Mouse (Mus musculus) midbrain, embryonic 11.5 days (tissue): Measurements from ENCODE around the gene Trpc3. TPM values are rescaled to one million over a fixed set of nuclear protein-coding genes. Genes with fewer than 3 reads are reported as not detected.

Experiments
- ATAC-seq: fragments of 200-750 bp; cut with Nextera tagmentation; 2 replicates; pipeline ENCODE4 v1.8.0; 2017; ENCODE audit warnings: moderate TSS enrichment, moderate library complexity; ENCODE audit not compliant: low FRiP score
- DNase-seq: peaks from one replicate; pipeline ENCODE4 v3.0.0; 2015; ENCODE audit warnings: low spot score; ENCODE audit errors: missing footprints
- H3K27ac ChIP-seq: fragments of 300-500 bp; sonication (generic); 2 replicates; pipeline ENCODE4 v1.5.1; 2014; ENCODE audit warnings: low read depth, low read length
- H3K27me3 ChIP-seq: fragments of 300-500 bp; sonication (generic); 2 replicates; pipeline ENCODE4 v1.6.1; 2014; ENCODE audit warnings: mild to moderate bottlenecking, low read length, moderate library complexity, mixed read lengths; ENCODE audit not compliant: control insufficient read depth, insufficient read depth
- H3K36me3 ChIP-seq: fragments of 300-500 bp; sonication (generic); 2 replicates; pipeline ENCODE4 v1.6.1; 2014; ENCODE audit warnings: mild to moderate bottlenecking, low read length, moderate library complexity, mixed read lengths; ENCODE audit not compliant: control insufficient read depth, insufficient read depth
- H3K4me1 ChIP-seq: fragments of 300-500 bp; sonication (generic); 2 replicates; pipeline ENCODE4 v1.6.1; 2014; ENCODE audit warnings: low read length; ENCODE audit not compliant: control insufficient read depth, insufficient read depth
- H3K4me2 ChIP-seq: fragments of 300-500 bp; sonication (generic); 2 replicates; pipeline ENCODE4 v1.6.1; 2014; ENCODE audit warnings: mild to moderate bottlenecking, moderate library complexity
- H3K4me3 ChIP-seq: fragments of 300-500 bp; sonication (generic); 2 replicates; pipeline ENCODE4 v1.5.1; 2014; ENCODE audit warnings: low read depth, low read length
- H3K9ac ChIP-seq: fragments of 300-500 bp; sonication (generic); 2 replicates; pipeline ENCODE4 v1.6.1; 2014; ENCODE audit warnings: low read length
- H3K9me3 ChIP-seq: fragments of 300-500 bp; sonication (generic); 2 replicates; pipeline ENCODE4 v1.6.1; 2016; ENCODE audit warnings: low read length; ENCODE audit not compliant: control insufficient read depth
- WGBS: fragments of 180-500 bp; shearing (Covaris S2); extraction: QIAGEN DNeasy Blood & Tissue Kit; methylation state at CpG from one replicate; pipeline ENCODE4 v1.1.7; 2014; 5-methylcytosine and 5-hydroxymethylcytosine counted together
- polyA plus RNA-seq: library from polyadenylated mRNA; unstranded; fragments of >200 nt; fragmentation: Nextera tagmentation; extraction: Ambion mirVana; gene quantifications from 2 replicates; pipeline ENCODE4 v1.2.1, GENCODE M21; 2014

Gene Trpc3
- 4.3 and 4.5 TPM in 2 replicates for polyA plus RNA-seq

- no peak within 1 kb of the TSS for H3K27ac ChIP-seq
- H3K4me1 ChIP-seq = 0 out of 2 replicates have a peak, but pooled peaks cover 2% of the 10 kb centered on the region
- DNase-seq (peak; percentile 96), ATAC-seq (peak; percentile 94)
- H3K9ac ChIP-seq = peak within 1 kb of the TSS; percentile 73
- no peaks in the 10 kb centered on the region for H3K9me3 ChIP-seq
- H3K4me2 ChIP-seq = peak within 1 kb of the TSS; percentile 66
- H3K36me3 ChIP-seq = no peaks in the 10 kb centered on the region
- peak within 1 kb of the TSS; percentile 54 for H3K4me3 ChIP-seq
- peaks cover 11% of the 10 kb centered on the region; the same call in 1 of the 2 replicates for H3K27me3 ChIP-seq
- WGBS = under 1% methylated on average over 76 of the region's 91 CpGs
Measured at GRCm38 (mm10) chr3:36689392-36690291, at the start of gene Trpc3. Trpc3 (minus strand) TSS chr3:36690167.

GRCm38 (mm10) chr3:36738071-36738470 lies 48.1 kb upstream of the Trpc3 start:
- no peaks in the 10 kb centered on the region for H3K36me3 ChIP-seq
- WGBS = 79% methylated on average over 4 of the region's 4 CpGs
- ATAC-seq (no peak), DNase-seq (no peak)
- H3K4me2 ChIP-seq = no peak overlapping the region
- no peaks in the 10 kb centered on the region for H3K4me1 ChIP-seq
- H3K9me3 ChIP-seq = no peaks in the 10 kb centered on the region
- H3K27me3 ChIP-seq = no peaks in the 10 kb centered on the region
- H3K9ac ChIP-seq = no peak overlapping the region
- H3K27ac ChIP-seq = no peak overlapping the region
- H3K4me3 ChIP-seq = no peak overlapping the region

- 90% methylated on average over 4 of the region's 4 CpGs for WGBS
- no peak overlapping the region for H3K27ac ChIP-seq
- no peak for DNase-seq
- H3K4me2 ChIP-seq = no peak overlapping the region
- H3K9ac ChIP-seq = no peak overlapping the region
- no peaks in the 10 kb centered on the region for H3K27me3 ChIP-seq
- no peaks in the 10 kb centered on the region for H3K9me3 ChIP-seq
- H3K4me3 ChIP-seq = no peak overlapping the region
- H3K4me1 ChIP-seq = no peaks in the 10 kb centered on the region
- no peak for ATAC-seq
- H3K36me3 ChIP-seq = no peaks in the 10 kb centered on the region
Measured at GRCm38 (mm10) chr3:36733075-36733474, 43.1 kb upstream of the Trpc3 start.

GRCm38 (mm10) chr3:36726545-36726944 lies 36.6 kb upstream of the Trpc3 start:
- no peaks in the 10 kb centered on the region for H3K9me3 ChIP-seq
- no peaks in the 10 kb centered on the region for H3K27me3 ChIP-seq
- no peak overlapping the region for H3K4me3 ChIP-seq
- no peak overlapping the region for H3K9ac ChIP-seq
- DNase-seq (no peak), ATAC-seq (no peak)
- no peak overlapping the region for H3K4me2 ChIP-seq
- no peaks in the 10 kb centered on the region for H3K4me1 ChIP-seq
- no peak overlapping the region for H3K27ac ChIP-seq
- H3K36me3 ChIP-seq = no peaks in the 10 kb centered on the region
- 88% methylated on average over 8 of the region's 8 CpGs for WGBS

GRCm38 (mm10) chr3:36721850-36722249 lies 31.9 kb upstream of the Trpc3 start:
- H3K4me1 ChIP-seq = no peaks in the 10 kb centered on the region

GRCm38 (mm10) chr3:36709521-36709920 lies 19.6 kb upstream of the Trpc3 start:
- WGBS = 86% methylated on average over 3 of the region's 3 CpGs
- no peak overlapping the region for H3K4me3 ChIP-seq
- H3K9ac ChIP-seq = no peak overlapping the region
- DNase-seq (no peak), ATAC-seq (no peak)
- H3K27me3 ChIP-seq = no peaks in the 10 kb centered on the region
- no peaks in the 10 kb centered on the region for H3K4me1 ChIP-seq
- H3K9me3 ChIP-seq = no peaks in the 10 kb centered on the region
- H3K27ac ChIP-seq = no peak overlapping the region
- H3K4me2 ChIP-seq = no peak overlapping the region
- no peaks in the 10 kb centered on the region for H3K36me3 ChIP-seq

More at GRCm38 (mm10) chr3:36721850-36722249, 31.9 kb upstream of the Trpc3 start:
- no peaks in the 10 kb centered on the region for H3K36me3 ChIP-seq
- no peaks in the 10 kb centered on the region for H3K9me3 ChIP-seq
- 89% methylated on average over 3 of the region's 3 CpGs for WGBS
- H3K27ac ChIP-seq = no peak overlapping the region
- H3K27me3 ChIP-seq = no peaks in the 10 kb centered on the region
- no peak overlapping the region for H3K4me2 ChIP-seq
- no peak overlapping the region for H3K4me3 ChIP-seq
- ATAC-seq (no peak), DNase-seq (no peak)
- no peak overlapping the region for H3K9ac ChIP-seq

- Histone ChIP-seq H3K27me3 (peaks cover 11% of the 10 kb centered on the region; the same call in 1 of the 2 replicates), H3K36me3 (no peaks in the 10 kb centered on the region), H3K27ac (no peak overlapping the region), H3K4me3 (peak overlapping the region; percentile 54), H3K9ac (peak overlapping the region; percentile 73), H3K4me1 (0 out of 2 replicates have a peak, but pooled peaks cover 2% of the 10 kb centered on the region), H3K9me3 (no peaks in the 10 kb centered on the region), H3K4me2 (peak overlapping the region; percentile 66)
- peak; percentile 94 for DNase-seq
- no peak for ATAC-seq
- WGBS = 7% methylated on average over 7 of the region's 7 CpGs
Measured at GRCm38 (mm10) chr3:36690292-36690650, 304 bp upstream of the Trpc3 start.

GRCm38 (mm10) chr3:36688874-36689273 lies 1.1 kb downstream of the Trpc3 start:
- peak overlapping the region; percentile 54 for H3K4me3 ChIP-seq
- no peaks in the 10 kb centered on the region for H3K9me3 ChIP-seq
- WGBS = 3% methylated on average over 21 of the region's 21 CpGs
- no peak overlapping the region for H3K9ac ChIP-seq
- ATAC-seq (peak; percentile 69), DNase-seq (peak; percentile 99)
- H3K36me3 ChIP-seq = no peaks in the 10 kb centered on the region
- no peak overlapping the region for H3K27ac ChIP-seq
- peaks cover 11% of the 10 kb centered on the region; the same call in 1 of the 2 replicates for H3K27me3 ChIP-seq
- H3K4me1 ChIP-seq = 0 out of 2 replicates have a peak, but pooled peaks cover 2% of the 10 kb centered on the region
- H3K4me2 ChIP-seq = peak overlapping the region; percentile 66

- no peak for DNase-seq
- 86% methylated on average over 1 of the region's 1 CpGs for WGBS
- H3K4me2 ChIP-seq = no peak overlapping the region
- H3K27me3 ChIP-seq = no peaks in the 10 kb centered on the region
- H3K4me1 ChIP-seq = no peaks in the 10 kb centered on the region
- H3K9ac ChIP-seq = no peak overlapping the region
- H3K27ac ChIP-seq = no peak overlapping the region
- ATAC-seq = no peak
- no peak overlapping the region for H3K4me3 ChIP-seq
- H3K9me3 ChIP-seq = no peaks in the 10 kb centered on the region
- H3K36me3 ChIP-seq = no peaks in the 10 kb centered on the region
Measured at GRCm38 (mm10) chr3:36675822-36676221, 14.1 kb downstream of the Trpc3 start.
